Mouse (Mus musculus) spleen, postnatal 14 days (tissue): ENCODE results near the gene Mcu.

Source experiments
- DNase-seq, 2 experiments: peaks; one replicate each; pipeline ENCODE4 v3.0.0; 2021 to 2022; ENCODE audit warnings: low spot score in 2 of 2

Gene Mcu

DNA sequence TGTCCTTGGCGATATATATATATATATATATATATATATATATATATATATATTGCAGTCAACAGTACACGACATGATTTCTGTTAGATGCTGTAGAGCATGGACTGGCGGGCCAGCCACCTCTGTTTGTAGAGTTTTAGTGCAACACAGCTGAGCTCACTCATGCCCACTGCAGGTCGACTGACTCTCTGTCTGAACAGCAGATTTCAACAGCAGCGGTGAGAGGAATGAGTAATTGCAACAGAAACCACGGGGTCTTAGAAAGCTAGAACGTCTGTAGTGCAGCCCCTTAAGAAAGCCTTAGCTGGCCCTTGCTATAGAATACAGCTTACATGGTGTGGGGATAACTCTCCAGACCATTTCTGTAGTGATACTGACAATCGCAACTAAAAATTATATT, 121.6 kb downstream of the Mcu start:
- DNase-seq, result no peak

DNA sequence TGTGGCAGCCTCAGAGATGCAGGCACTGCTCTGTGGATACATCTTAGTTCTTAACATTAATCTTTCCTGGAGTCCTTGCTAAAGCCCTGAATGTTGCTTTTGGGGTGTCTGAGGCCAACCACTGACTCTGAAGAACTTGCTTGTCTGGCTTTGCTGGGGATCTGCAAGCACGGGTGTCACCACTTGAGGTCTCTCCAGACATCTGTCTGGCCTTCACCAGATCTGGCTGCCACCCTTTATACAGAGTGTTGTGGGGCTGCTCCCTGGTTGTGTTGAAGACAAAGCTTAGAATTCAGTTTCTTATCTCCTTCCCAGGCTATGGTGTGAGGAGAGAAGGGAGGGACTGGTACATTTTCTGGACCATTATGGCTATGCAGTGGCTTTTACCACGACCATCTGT, 122.4 kb downstream of the Mcu start:
- DNase-seq, result no peak

DNA sequence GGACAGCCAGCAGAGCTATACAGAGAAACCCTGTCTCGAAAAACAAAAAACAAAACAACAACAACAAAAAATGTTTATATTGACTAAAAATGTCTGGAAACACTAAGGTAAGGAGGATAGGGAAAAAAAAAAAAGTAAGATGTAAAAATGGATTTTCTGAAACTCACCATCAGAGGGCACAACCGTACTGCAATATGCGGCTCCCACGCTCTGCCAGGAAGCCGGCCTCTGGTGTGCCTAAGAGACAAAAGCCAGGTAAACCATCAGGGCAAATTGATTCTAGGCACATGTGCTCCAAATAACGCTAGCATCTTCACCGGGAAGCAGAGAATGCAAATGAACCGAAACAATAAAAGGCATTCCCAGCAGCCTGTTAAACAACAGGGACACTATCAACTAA, 125.6 kb downstream of the Mcu start:
- no peak for DNase-seq

DNA sequence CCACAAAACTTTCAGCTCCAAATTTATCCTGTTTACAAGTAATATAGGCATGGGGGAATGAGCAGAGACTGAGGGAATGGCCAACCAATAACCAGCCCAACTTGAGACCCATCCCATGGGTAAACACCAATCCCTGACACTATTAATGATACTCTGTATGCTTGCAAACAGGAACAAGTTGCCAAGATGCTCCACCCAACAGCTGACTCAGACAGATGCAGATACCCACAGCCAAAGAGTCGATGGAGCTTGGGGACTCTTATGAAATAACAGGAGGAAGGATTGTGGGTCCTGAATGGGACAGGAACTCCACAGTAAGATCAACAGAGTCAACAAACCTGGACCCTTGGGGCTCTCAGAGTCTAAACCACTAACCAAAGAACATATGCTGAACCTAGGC, 127.1 kb downstream of the Mcu start:
- no peak for DNase-seq

DNA sequence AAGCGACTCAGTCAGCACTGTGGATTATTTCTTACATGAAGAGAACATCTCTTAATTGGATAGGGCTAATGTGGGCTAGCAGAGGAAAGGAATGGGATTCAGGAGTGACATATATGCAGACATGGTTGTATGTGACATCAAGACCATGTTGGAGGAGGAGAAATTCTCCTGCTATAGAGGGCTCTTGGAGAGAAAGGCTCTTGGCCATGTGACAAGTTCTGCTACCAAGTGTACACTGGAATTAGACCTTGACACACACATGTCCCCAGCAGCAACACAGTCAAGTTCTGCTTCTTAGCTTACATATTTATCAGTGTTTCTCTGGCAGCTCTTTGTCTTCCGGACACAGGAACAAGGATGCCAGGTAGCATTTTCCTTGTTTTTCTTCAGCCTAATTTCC, 129.1 kb downstream of the Mcu start:
- DNase-seq, result no peak

DNA sequence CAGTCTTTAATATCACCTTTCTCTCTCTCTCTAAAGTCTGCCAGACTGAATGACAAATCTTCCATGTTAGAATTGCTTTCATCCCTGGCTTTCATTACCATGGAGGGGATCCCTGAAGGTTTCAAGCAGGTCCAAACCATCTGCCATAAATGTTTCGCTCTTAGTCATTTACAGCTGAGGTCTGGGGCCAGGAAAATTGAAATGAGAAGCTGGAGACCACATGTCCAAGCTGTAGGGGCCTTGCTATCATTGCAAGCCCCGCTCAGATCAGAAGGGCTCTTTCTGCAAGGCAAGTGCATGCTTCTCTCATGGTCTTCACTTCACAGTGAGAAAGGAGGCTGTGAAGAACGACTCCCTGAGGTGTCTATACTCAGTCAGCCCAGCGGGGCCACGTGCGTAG, 132.2 kb downstream of the Mcu start:
- DNase-seq, result no peak

DNA sequence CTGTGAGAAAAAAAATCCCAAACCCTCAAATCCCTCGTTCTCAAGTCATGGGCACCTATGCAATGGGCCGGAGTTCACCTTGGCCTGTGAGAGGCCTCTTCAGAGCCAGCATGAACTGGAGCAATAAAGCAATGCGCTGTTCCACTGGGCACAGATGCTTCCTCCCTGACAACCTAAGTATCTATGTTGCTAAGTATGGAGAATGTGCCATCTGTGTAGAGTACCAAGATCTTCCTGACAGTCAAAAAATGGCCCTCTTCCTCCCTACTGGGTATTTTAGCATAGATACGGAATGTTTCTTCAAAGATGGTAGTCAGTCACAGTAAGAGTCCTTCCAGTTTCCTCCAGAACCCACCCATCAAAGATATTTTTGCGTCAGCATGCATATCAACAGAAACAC, 135.1 kb downstream of the Mcu start:
- no peak for DNase-seq

DNA sequence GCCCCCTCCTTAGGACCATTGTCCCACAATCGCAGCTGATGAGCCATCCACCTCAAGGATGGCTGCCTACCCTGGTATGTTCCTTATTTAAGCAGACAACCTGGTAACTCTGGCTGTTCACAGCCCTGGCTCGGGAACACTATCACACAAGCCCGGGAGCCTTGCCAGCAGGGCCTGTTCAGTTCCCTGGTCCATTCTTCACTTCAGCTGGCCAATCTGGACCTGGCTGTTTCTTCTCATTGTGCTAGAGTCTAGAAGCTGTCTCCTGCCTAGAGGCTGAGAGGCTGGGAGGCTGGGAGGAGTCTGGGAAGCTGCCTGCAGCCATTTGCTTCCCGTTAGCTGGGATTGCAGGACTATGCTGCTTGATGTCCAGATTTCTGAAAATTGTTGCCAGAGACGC, 146.0 kb downstream of the Mcu start:
- no peak for DNase-seq

DNA sequence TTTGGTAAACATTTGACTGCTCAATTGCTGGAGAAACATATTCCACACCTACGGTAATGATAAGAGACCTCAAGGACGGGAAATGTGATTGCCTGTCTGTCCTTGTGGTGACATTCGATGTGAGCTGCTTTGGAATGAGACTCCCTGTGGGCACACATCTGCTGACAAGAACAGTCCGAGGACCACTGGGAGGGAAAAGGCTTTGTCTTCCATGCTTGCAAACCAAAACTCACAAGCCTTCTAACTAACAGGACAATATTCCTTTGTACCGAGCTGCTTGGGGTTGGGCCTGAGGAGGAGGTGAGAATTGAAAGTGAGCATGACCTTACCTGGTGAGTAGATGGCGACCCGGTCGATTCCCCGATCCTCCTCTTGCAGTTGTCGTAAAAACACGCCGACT, 149.2 kb downstream of the Mcu start:
- DNase-seq, result no peak

DNA sequence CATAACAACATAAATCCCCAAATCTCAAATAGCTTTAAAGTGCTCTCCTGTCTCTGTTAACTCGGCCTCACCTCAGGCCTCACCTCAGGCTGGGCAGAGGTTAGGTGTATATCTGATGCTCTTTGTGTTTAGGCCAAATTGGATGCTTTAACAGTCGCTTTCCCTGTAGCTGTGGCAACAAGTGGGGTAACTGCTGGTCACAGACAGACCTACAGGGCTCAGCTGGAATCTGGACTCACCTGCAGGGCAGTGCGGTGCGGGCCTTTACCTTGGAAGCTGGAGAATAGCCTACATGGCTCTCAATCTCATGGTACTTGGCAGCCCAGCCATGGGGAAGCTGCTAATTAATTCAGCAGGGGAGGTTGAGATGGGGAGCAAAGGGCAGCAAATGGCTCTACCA, 149.9 kb downstream of the Mcu start:
- DNase-seq, result no peak

DNA sequence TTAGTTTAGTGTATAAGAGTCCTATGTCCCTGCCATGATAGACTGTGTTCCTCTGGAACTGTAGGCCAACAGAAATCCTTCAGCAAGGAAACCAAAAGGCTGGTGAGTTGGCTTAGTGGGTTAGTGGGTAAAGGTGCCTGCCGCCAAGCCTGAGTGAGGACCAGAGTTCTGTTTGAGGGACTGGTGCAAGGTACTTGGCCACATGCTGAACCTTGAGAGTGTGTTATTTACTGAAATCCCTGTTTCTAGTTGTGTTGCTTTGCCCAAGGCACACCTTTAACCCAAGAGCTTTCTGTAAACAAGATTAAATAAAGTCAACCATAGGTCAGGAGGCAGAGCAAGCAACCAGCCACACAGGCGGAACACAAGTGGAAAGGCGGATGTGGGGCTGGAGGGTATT, 150.9 kb downstream of the Mcu start:
- no peak for DNase-seq

DNA sequence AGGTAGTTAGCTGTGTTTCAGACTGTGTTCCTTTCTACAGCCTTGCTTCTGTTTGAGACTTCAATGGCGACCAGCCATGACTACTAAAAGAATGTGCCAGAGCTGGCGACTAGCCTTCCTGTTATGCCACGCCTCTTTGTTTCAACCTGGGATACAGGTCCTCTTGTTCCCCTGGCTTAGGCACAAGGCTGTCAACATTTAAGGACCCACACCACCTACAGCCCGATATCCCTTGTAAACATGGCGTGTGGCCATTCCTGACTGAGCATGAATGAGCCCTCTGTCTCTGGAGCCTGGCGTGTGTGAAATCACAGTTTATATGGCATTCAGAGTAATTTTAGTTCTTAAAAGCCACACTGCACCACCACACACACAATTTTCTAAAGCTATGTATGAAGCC, 154.2 kb downstream of the Mcu start:
- DNase-seq, result no peak

DNA sequence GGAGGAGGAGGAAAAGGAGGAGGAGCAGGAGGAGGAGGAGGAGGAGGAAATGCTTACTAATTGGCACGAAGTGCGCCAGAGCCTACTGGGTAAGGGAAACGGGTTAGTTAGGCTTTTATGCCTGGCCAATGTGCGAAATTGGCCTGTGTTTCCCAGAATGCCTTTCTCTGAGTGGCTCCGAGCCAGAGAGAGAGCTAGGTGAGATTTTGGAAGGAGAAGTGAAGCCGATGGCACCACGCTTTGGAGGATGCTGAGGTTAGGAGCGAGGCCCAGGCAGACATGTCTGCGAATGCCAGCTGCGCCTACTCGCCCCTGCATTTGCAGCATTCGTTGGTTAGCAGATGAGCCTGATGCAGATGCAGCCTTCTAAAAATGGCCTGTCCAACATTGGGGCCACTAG, 156.7 kb downstream of the Mcu start:
- no peak for DNase-seq

DNA sequence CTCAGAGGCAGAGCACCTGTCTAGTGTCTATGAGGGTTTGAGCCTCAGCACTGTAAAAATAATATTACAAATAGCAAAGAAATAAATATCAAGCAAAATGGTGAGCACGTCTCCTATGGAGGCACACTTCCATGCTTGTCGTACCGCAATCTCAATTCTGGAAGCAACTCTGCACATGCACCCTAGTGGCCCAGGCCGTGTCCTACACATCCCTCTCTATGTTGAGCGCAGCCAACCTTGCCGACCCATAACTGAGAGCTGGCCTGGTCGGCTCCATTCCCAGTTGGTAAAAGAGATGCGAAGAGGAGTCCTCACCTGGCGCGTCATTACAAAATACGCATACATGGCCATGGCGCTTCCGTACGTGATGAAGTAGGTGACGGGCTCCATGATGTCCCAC, 161.9 kb downstream of the Mcu start:
- DNase-seq, result no peak

DNA sequence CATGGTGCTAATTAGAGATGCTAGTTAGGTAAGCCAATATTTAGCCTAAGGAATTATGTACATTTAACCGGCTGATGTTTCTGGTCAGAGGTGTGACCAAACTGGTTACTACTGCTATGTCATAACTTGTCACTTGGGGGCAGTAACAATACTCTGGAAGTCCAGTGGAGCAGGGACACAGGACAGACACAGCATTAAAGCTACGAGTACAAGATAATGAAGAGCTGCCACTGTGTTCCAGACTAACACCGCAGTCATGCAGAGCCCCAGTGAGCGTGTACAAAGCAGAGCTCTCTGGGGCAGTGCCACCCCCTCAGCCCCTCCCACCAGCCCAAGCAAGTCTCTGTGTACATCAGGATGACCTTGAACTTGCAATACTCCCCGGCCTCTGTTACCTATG, 164.7 kb downstream of the Mcu start:
- DNase-seq, result no peak

DNA sequence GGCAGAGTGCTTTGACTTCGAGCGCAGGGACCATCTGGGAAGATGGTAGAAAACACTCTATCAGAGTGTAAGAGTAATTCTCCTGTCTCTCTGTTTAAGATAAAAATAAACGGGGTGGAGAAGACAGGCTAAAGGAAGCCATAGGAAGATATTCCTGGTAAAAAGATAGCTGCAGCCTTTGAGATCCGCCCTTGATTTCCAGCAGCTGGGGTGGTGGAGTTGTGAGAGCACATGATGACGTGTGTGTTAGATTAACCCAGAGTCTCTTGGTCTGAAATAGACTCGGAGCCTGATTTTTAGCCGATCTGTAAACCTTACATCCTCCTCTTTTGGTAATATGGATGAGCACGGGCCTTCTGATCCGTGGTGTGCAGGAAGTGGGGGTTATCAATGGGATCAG, 168.9 kb downstream of the Mcu start:
- no peak for DNase-seq

DNA sequence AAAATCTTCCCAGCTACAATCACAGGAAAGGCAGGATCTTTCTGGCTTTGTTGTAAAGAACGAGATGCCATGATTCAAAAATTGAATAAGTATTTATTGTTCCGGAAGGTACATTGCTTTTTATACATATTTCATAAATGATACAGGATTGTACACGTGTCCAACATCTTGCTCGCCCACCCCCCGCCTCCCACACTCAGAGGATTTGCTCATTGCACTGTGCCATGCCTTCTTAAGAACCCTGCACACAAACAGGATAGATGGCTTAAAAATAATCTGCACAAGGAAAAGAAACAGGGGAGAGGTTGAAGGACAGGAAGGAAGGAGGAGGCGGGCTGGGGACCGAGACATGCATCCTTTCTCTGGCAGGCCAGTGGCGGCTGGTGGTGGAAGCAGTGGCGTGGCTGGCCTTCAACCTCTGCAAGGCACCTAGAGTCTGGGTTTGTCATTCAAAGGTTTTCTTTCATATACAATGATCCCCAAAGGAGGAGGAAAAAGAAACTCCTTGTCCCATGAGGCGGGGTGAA, 169.5 kb downstream of the Mcu start:
- no peak for DNase-seq

DNA sequence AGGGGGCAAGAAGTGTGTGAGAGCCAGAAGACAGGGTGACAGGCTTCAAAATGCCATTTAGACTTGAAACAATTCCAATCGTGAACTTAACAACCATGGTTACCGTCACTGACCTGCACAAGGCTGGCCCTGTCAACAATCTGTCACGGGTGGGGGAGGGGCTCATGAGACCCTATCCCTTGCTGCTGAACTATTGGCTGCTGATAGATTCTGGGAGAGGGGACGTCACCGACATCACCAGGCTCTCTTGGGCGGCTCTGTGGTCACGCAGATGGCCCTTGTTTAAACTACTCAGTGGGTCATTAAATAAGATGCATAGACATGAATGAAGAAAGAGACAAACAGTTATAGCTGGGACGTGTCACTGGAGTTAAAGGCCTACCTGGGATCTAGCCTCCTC, 171.9 kb downstream of the Mcu start:
- DNase-seq, result no peak

DNA sequence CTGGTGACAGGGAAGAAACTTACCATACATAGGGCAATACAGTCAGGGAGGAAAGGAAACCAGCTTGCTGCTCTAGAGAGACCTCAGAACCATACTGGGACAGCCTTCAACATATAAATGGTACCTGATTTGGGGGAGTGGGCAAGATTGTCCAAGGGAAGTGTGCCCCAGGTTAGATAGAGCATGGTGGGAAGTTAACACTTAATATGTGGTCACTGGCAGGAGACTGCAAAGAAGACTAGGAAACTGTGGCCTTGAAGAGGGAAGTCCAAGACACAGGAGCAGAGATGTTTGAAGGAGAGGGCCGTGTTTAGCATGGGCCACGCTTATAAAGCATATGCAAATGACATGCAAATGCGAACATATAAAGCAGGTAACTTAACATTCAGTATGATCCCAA, 172.4 kb downstream of the Mcu start:
- DNase-seq, result no peak

DNA sequence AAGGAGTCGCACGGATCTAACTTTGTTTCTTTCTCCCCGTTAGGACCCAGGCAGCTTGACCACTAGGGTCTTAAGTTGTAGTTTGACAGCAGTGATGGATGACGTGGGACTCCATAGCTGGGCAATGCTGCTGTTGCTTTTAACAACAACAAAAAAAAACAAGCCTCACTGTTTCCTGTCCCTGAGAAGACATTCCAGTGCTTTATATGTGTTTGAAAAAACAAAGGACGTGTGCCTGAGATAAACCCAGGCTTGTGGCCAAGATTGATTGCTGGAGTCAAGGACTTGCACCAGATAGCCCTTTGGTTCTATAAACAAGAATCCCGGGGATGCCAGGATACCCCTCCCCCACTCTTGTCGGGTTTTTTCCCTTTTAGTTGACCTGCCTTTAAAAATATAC, 173.3 kb downstream of the Mcu start:
- DNase-seq, result no peak

DNA sequence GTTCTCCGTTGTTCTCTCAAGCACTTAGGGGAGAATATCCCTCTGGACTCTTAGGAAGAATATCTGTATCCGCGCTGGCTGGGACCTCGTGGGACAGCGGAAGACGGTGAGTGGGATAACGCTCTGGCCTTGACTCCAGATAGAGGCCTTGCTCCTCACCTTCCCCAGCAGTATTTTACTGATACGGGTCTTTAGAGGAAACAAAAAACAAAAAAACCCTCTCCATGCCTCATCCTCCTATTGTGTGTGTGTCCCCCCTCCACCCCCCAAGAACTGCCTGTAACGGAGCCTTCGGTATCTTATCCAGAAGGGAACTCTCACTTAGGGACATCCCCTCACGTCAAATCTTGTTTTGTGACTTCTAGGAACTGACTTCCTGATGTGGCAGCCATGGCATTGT, 174.8 kb downstream of the Mcu start, which contains the start of gene Oit3:
Gene Oit3, minus strand, starts transcription at position 44 of the 400 bp plus-strand sequence.
- DNase-seq, result no peak

DNA sequence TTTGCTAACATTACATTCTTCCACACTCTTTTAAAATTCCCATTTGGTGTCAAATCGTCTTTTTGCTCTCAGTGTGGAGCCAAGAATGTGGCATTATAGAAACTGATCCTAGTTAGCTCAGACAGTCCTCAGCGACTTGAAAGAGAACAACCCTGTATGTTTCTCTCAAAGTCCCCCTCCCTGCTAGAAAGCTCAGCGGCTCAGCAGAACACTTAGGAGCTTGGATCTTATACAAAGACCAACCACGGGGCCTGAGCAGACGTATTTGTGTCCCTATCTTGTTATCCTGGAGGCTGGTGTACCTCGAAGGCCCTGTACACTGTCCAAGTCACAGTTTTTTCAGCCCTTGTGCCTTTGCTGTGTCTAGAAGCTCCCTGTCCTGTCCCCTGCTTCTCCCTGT, 176.3 kb downstream of the Mcu start:
- DNase-seq, result no peak

DNA sequence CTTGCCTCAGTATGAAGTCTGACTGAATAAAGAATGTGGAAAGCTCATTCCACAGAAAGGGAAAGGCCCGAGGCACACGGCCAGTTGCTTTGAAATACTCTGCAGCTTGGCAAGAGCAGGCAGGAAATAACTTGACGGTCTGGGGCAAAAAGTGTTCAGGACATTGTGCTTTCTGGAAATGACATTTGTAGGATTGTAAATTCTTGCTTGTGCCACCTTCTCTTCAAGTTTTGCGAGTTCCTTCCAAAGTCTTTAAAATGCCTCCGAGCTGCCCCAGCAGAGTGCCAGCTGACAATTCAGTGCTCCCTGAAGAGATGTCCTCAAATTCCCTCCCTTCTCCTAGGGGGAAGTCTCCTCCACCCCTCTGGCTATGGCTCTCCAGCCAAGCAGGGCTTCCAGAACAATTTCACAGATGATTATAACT, 177.0 kb downstream of the Mcu start:
- DNase-seq, result no peak

DNA sequence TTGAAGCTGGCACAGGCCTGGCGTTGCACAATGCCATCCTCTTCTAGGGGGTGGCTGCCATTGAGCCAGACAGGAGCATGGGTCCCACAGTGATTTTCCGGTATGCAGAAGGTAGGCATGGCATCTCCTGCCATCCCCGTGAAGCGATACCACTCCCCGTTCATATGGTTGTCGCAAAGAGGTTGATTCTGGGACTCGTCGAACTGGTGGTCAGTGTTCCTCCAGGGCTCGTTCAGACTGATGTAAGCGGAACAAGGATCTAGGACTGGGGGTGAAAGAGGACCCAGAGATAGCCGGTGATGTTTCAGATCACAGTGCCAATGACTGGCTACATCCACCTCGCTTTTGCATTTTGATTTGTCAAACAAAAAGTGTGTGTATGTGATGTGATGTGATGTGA, 177.8 kb downstream of the Mcu start:
- DNase-seq, result no peak

DNA sequence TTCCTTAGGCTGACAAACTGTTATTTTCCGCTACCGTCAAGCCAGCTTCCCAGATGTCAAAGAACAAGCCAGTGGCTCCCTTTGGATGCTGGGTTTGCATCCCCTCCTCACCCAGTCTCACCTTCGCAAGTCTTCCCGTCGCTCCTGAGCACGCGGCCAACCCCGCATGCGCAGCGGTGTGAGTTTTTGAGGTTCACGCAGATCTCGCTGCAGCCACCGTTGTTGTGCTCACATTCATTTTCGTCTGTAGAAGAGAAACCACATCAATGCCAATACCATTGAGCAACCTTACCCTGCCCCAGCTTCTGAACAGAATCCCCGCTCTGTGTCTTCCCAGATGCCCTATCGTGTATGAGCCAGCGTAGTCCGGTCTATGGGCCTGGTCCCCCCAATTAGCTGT, 180.7 kb downstream of the Mcu start:
- no peak for DNase-seq
